Mouse (Mus musculus): ENCODE results near the gene Rnf130. TPM values are rescaled to one million over a fixed set of nuclear protein-coding genes. Genes with fewer than 3 reads are reported as not detected.
"Not testable (repeated sequence)": the region's sequence is repeated elsewhere in the genome, so short reads cannot be mapped to it uniquely, and the experiment has no call there.

The Rnf130 gene
- polyA plus RNA-seq, 1 experiment = 60.1 TPM

- Histone ChIP-seq H3K4me1 (ENCODE audit: control insufficient read depth, insufficient read depth, low read length) (no peaks in the 10 kb centered on the region), H3K4me3 (ENCODE audit: insufficient read depth, low read depth, low read length) (no peak overlapping the region), H3K36me3 (ENCODE audit: control insufficient read depth, insufficient read depth, low read length) (no peaks in the 10 kb centered on the region; the same call in 1 of the 2 replicates), H3K27ac (ENCODE audit: insufficient read depth, low read depth, low read length) (0 out of 2 replicates have a peak overlapping the region, but pooled peaks have one; percentile 46), H3K27me3 (replicated peaks; ENCODE audit: control insufficient read depth, insufficient read depth, low read length) (no peaks in the 10 kb centered on the region)
- 75% methylated on average over 8 of the region's 8 CpGs for WGBS
- TF ChIP-seq POLR2A (IDR thresholded peaks at IDR 0.05; ENCODE audit: low read depth, low read length) (no peak), CTCF (conservative IDR thresholded peaks at IDR 0.05; ENCODE audit: insufficient read depth, insufficient read length, low read depth, low read length) (no peak)
- peak; percentile 29 for DNase-seq
These were observed 73.9 kb downstream of the Rnf130 start for GRCm38 (mm10) chr11:50098961-50099481.

GRCm38 (mm10) chr11:50099692-50100091, 74.5 kb downstream of the Rnf130 start:
- Histone ChIP-seq H3K27ac (ENCODE audit: insufficient read depth, low read depth, low read length) (0 out of 2 replicates have a peak overlapping the region, but pooled peaks have one; percentile 46), H3K4me3 (ENCODE audit: insufficient read depth, low read depth, low read length) (no peak overlapping the region), H3K36me3 (ENCODE audit: control insufficient read depth, insufficient read depth, low read length) (no peaks in the 10 kb centered on the region; the same call in 1 of the 2 replicates), H3K27me3 (replicated peaks; ENCODE audit: control insufficient read depth, insufficient read depth, low read length) (no peaks in the 10 kb centered on the region), H3K4me1 (ENCODE audit: control insufficient read depth, insufficient read depth, low read length) (no peaks in the 10 kb centered on the region)
- 66% methylated on average over 2 of the region's 2 CpGs for WGBS
- TF ChIP-seq CTCF (conservative IDR thresholded peaks at IDR 0.05; ENCODE audit: insufficient read depth, insufficient read length, low read depth, low read length) (no peak), POLR2A (IDR thresholded peaks at IDR 0.05; ENCODE audit: low read depth, low read length) (no peak)
- DNase-seq = peak; percentile 55

GRCm38 (mm10) chr11:50100548-50101307, 75.6 kb downstream of the Rnf130 start:
- WGBS = 69% methylated on average over 2 of the region's 2 CpGs

GRCm38 (mm10) chr11:50101962-50102361, 76.8 kb downstream of the Rnf130 start:
- not testable (repeated sequence) for H3K27me3 ChIP-seq (replicated peaks; ENCODE audit: control insufficient read depth, insufficient read depth, low read length); H3K36me3 ChIP-seq (ENCODE audit: control insufficient read depth, insufficient read depth, low read length); DNase-seq; H3K4me3 ChIP-seq (ENCODE audit: insufficient read depth, low read depth, low read length); H3K4me1 ChIP-seq (ENCODE audit: control insufficient read depth, insufficient read depth, low read length); H3K27ac ChIP-seq (ENCODE audit: insufficient read depth, low read depth, low read length)
- 95% methylated on average over 4 of the region's 4 CpGs for WGBS

More at GRCm38 (mm10) chr11:50100548-50101307, 75.6 kb downstream of the Rnf130 start:
- H3K27ac ChIP-seq (ENCODE audit: insufficient read depth, low read depth, low read length) = no peak overlapping the region
- no peak overlapping the region for H3K4me3 ChIP-seq (ENCODE audit: insufficient read depth, low read depth, low read length)
- no peak for DNase-seq
- no peak for TF ChIP-seq POLR2A (IDR thresholded peaks at IDR 0.05; ENCODE audit: low read depth, low read length)
- no peak for TF ChIP-seq CTCF (conservative IDR thresholded peaks at IDR 0.05; ENCODE audit: insufficient read depth, insufficient read length, low read depth, low read length)
- no peaks in the 10 kb centered on the region for H3K27me3 ChIP-seq (replicated peaks; ENCODE audit: control insufficient read depth, insufficient read depth, low read length)
- H3K36me3 ChIP-seq (ENCODE audit: control insufficient read depth, insufficient read depth, low read length) = no peaks in the 10 kb centered on the region; the same call in 1 of the 2 replicates
- H3K4me1 ChIP-seq (ENCODE audit: control insufficient read depth, insufficient read depth, low read length) = no peaks in the 10 kb centered on the region

- Histone ChIP-seq H3K27me3 (replicated peaks; ENCODE audit: control insufficient read depth, insufficient read depth, low read length) (no peaks in the 10 kb centered on the region), H3K27ac (ENCODE audit: insufficient read depth, low read depth, low read length) (no peak overlapping the region), H3K36me3 (ENCODE audit: control insufficient read depth, insufficient read depth, low read length) (no peaks in the 10 kb centered on the region; the same call in 1 of the 2 replicates), H3K4me3 (ENCODE audit: insufficient read depth, low read depth, low read length) (no peak overlapping the region), H3K4me1 (ENCODE audit: control insufficient read depth, insufficient read depth, low read length) (peaks cover 6% of the 10 kb centered on the region)
- TF ChIP-seq CTCF (conservative IDR thresholded peaks at IDR 0.05; ENCODE audit: insufficient read depth, insufficient read length, low read depth, low read length) = no peak
- 90% methylated on average over 6 of the region's 6 CpGs for WGBS
- no peak for DNase-seq
These were observed 78.9 kb downstream of the Rnf130 start for GRCm38 (mm10) chr11:50104016-50104415.

GRCm38 (mm10) chr11:50105237-50105636, 80.1 kb downstream of the Rnf130 start:
- WGBS = 89% methylated on average over 5 of the region's 5 CpGs
- H3K36me3 ChIP-seq (ENCODE audit: control insufficient read depth, insufficient read depth, low read length) = no peaks in the 10 kb centered on the region; the same call in 1 of the 2 replicates
- H3K27ac ChIP-seq (ENCODE audit: insufficient read depth, low read depth, low read length) = no peak overlapping the region
- no peak overlapping the region for H3K4me3 ChIP-seq (ENCODE audit: insufficient read depth, low read depth, low read length)
- no peak for TF ChIP-seq CTCF (conservative IDR thresholded peaks at IDR 0.05; ENCODE audit: insufficient read depth, insufficient read length, low read depth, low read length)
- no peak for TF ChIP-seq POLR2A (IDR thresholded peaks at IDR 0.05; ENCODE audit: low read depth, low read length)
- no peaks in the 10 kb centered on the region for H3K27me3 ChIP-seq (replicated peaks; ENCODE audit: control insufficient read depth, insufficient read depth, low read length)
- DNase-seq = no peak
- peaks cover 9% of the 10 kb centered on the region for H3K4me1 ChIP-seq (ENCODE audit: control insufficient read depth, insufficient read depth, low read length)

GRCm38 (mm10) chr11:50106024-50106423, 80.9 kb downstream of the Rnf130 start:
- no peak overlapping the region for H3K27ac ChIP-seq (ENCODE audit: insufficient read depth, low read depth, low read length)
- TF ChIP-seq CTCF (conservative IDR thresholded peaks at IDR 0.05; ENCODE audit: insufficient read depth, insufficient read length, low read depth, low read length) = no peak
- no peak for TF ChIP-seq POLR2A (IDR thresholded peaks at IDR 0.05; ENCODE audit: low read depth, low read length)
- no peak for DNase-seq
- H3K4me1 ChIP-seq (ENCODE audit: control insufficient read depth, insufficient read depth, low read length) = peaks cover 9% of the 10 kb centered on the region
- no peak overlapping the region for H3K4me3 ChIP-seq (ENCODE audit: insufficient read depth, low read depth, low read length)
- 80% methylated on average over 7 of the region's 7 CpGs for WGBS
- H3K27me3 ChIP-seq (replicated peaks; ENCODE audit: control insufficient read depth, insufficient read depth, low read length) = no peaks in the 10 kb centered on the region
- H3K36me3 ChIP-seq (ENCODE audit: control insufficient read depth, insufficient read depth, low read length) = no peaks in the 10 kb centered on the region; the same call in 1 of the 2 replicates

All from kidney, adult 2 months (tissue).